Mouse (Mus musculus): Measurements from ENCODE around the gene Kcnj9.

Gene Kcnj9

GRCm38 (mm10) chr1:172333512-172333911, 4.4 kb upstream of the Kcnj9 start:
- no peak for DNase-seq (ENCODE audit: low read depth, low spot score)

DNA sequence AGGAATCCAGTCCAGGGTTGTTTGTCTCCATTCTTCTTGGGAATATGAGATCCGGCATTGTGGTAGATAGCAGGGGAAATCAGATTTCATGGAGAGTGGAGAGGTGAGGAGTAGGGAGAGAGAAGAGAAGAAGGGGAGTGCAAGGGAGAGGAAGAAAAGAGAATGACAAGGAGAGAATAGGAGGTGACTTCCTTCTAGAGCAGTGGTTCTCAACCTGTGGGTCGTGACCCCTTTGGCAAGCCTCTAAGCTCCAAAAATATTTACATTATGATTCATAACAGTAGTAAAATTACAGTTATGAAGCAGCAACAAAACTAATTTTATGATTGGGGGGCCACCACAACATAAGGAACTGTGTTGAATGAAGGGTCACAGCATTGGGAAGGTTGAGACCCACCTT, 3.8 kb upstream of the Kcnj9 start:
- no peak for DNase-seq (ENCODE audit: low read depth, low spot score)

DNA sequence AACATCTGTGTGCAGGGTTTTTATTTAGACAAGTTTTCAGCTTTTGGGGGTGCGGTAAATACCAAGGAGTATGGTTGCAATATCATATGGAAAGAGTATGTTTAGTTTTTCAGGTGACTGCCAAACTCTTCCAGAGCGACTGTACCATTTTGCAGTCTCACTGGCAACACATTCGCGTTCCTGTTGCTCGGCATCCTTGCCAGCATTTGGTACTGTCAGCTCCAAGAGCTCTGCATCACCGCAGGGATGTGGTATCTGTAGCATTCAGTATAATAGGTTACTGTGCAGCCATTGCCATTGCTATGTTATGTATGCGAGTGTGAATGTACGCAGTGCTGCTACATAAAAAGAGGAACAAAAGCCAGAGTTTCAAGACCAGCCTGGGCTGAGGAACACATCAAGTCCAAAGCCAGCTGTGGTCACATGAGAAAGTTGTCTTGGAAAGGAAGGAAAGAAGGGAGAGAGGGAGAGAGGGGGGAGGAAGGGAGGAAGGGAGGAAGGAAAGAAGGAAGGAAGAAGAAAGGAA, 2.4 kb upstream of the Kcnj9 start:
- DNase-seq (ENCODE audit: low read depth, low spot score), result no peak

- no peak for DNase-seq (ENCODE audit: low read depth, low spot score)
Observed at GRCm38 (mm10) chr1:172329616-172330015, 498 bp upstream of the Kcnj9 start.

DNA sequence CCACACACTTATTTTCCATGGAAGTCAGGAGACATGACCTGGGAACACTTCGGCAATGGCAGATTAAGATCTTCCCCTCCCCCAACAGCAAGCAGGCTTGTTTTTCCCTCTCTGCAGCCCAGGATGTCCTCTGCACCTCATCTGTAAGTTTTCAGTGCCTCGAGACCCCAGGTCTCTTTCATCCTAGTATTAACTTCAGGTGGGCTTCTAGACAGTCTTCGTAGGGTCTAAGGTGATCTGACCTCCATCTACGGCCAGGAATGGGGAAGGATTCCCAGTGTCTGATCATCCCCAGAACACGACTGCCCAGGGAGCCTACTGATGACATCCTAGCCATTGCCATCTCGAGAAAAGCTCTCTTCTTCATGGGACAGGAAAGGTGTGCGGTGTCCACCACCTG, 657 bp downstream of the Kcnj9 start:
- DNase-seq (ENCODE audit: low read depth, low spot score), result no peak

DNA sequence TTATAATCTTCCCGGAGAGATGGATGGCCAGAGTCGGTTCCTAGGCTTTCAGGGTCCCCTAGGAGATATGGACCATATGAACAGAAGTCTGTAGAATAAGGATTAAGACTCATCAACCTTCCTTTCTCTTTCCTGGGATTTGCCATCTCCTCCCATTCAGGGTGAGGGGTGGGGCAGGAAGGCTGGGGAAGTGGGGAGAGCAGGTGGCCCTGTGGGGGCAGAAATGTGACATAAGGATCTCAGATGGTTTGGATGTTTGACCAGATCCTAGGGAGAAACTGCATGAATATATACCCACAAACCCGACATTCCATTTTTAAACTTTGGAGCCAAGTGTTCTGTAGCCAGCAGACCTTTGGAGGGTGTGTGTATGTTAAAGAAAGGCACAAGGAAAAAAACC, 1.1 kb downstream of the Kcnj9 start:
- no peak for DNase-seq (ENCODE audit: low read depth, low spot score)

DNA sequence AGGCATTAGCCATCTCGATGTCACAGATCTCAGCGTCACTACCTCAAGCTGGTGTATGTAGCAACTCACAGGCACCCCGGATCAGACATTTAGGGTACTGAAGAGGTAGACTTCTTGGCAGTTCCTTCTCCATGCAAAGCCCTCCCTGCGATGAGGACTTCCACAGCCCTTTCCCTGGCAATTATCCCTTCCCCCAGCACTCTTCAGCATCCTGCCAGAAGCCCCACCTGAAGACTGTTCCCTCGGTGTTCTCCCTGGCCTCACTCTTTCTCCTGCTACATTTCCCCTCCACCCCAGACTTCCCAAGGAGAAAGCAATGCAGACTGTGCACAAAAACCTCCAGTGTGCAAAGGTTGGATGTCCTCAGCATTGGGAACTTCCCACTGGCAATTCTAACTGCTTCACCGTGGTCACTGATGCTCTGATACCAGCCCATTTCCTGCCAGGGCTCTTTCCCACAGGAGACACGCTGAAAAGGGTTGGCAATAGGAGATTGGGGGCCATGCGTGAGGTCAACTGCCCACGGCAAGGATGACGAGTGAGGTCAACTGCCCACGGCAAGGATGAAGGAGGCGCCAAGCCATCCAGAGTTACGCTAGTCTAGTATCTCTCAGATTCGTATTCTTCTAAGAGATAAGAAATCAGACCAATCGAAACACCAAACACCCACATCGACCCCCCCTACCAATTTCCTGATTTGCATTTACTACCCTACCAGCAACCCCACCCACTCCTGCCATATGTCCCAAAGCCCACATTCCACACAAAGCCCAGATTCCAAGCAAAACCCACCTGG, 1.7 kb downstream of the Kcnj9 start:
- no peak for DNase-seq (ENCODE audit: low read depth, low spot score)

GRCm38 (mm10) chr1:172326684-172327083, 2.4 kb downstream of the Kcnj9 start:
- no peak for DNase-seq (ENCODE audit: low read depth, low spot score)

GRCm38 (mm10) chr1:172325680-172326535, 3.2 kb downstream of the Kcnj9 start:
- no peak for DNase-seq (ENCODE audit: low read depth, low spot score)

- no peak for DNase-seq (ENCODE audit: low read depth, low spot score)
Observed at GRCm38 (mm10) chr1:172324725-172325124, 4.4 kb downstream of the Kcnj9 start.

- DNase-seq (ENCODE audit: low read depth, low spot score), result no peak
Observed at GRCm38 (mm10) chr1:172323801-172324359, 5.2 kb downstream of the Kcnj9 start.

DNA sequence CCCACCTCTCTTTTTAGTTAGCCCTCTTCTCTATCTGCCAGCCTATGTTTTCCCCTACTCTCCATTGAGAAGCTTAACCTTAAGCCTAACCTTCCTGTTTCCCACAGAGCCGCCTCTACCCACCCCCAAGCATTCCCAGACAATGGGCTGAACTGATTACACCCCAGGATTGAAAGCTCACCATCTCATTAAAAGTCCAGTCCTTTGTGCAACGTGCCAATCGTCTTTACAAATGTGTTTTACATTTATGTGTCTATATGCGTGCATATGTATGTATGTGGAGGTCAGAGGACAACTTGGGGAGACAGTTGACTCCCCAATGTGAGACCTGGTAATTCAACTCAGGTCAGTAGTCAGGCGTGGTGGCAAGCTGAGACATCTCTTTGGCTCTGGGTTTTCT, 5.8 kb downstream of the Kcnj9 start:
- no peak for DNase-seq (ENCODE audit: low read depth, low spot score)

GRCm38 (mm10) chr1:172322725-172323124, 6.4 kb downstream of the Kcnj9 start:
- DNase-seq (ENCODE audit: low read depth, low spot score), result no peak

- DNase-seq (ENCODE audit: low read depth, low spot score), result no peak
Observed at GRCm38 (mm10) chr1:172319921-172320411, 9.2 kb downstream of the Kcnj9 start.

DNA sequence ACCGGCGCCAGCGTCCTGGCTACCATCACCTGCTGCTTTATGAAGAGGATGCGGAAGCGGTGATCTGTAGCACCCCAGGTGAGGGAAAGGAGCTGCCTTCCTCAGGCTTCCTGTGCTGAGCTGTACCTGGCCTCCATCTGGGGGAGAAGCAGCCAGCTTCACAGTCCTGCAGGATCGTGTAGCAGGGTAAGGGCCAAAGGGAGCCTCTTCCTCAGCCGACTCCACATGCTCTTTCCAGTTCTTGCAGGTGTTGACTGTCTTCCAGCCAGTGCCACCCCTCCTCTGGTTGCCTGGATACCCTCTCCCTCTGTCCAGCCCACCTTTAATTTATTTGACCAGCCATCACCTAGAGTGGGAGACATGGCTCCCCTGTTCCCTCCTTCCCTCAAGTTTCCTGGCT, 9.8 kb downstream of the Kcnj9 start:
- DNase-seq (ENCODE audit: low read depth, low spot score), result no peak

GRCm38 (mm10) chr1:172318424-172319035, 10.6 kb downstream of the Kcnj9 start:
- DNase-seq (ENCODE audit: low read depth, low spot score), result no peak

- DNase-seq (ENCODE audit: low read depth, low spot score), result no peak
Observed at GRCm38 (mm10) chr1:172317946-172318345, 11.2 kb downstream of the Kcnj9 start.

GRCm38 (mm10) chr1:172317431-172317830, 11.7 kb downstream of the Kcnj9 start:
- DNase-seq (ENCODE audit: low read depth, low spot score), result no peak

GRCm38 (mm10) chr1:172314911-172315310, 14.2 kb downstream of the Kcnj9 start:
- no peak for DNase-seq (ENCODE audit: low read depth, low spot score)

DNA sequence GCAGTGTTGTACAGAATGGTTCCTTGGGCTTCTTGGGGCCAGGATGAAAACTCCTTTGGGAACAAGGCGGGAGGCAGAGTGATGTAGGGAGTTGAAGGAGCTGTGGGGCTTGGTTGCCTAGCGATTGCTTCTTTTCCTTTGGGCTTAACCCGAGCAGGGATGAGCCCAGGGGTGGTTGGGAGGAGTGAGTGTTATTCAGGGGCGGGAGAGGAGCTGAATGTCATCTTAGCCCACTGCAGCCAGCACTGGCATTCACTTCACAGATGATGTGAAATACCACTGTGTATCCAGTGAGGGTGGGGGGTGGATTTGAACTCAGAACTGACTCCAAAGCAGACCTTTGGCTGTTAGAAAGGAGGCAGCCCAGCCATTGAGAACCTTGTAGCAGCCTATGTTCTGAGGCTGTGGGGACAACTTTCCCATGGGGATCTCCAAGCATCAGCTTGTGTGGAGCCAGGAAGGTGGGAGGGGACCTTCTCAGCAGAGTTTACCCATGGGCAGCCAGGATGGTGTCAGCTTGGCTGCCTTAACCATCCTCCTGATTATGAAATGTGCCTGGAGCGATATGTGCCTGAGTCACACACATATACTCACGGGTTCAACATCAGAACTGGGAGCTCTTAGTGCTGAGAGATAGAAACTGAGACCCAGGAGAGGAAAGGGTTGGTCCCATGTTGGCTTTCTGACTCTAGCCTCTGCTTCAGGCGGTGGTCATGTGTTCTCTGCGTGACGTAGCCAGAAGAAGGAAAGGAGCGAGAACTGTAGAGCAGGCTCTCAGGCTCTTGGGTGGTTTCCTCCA, 15.3 kb downstream of the Kcnj9 start:
- DNase-seq (ENCODE audit: low read depth, low spot score), result no peak

Data from brain, embryonic 18.5 days (tissue).